Mouse (Mus musculus): ENCODE measurements around the gene Map3k1. TPM values are rescaled to one million over a fixed set of nuclear protein-coding genes. Genes with fewer than 3 reads are reported as not detected.

Gene Map3k1
- polyA plus RNA-seq, 1 experiment from 2014 or later: 13.5 TPM

- H3K9ac ChIP-seq (ENCODE audit: low read depth, low read length): no peak overlapping the region
These were observed 2.8 kb downstream of the Map3k1 start for GRCm38 (mm10) chr13:111805738-111806722.

GRCm38 (mm10) chr13:111804951-111805673, 3.7 kb downstream of the Map3k1 start:
- WGBS: 65% methylated on average over 10 of the region's 10 CpGs

More at GRCm38 (mm10) chr13:111805738-111806722, 2.8 kb downstream of the Map3k1 start:
- ATAC-seq: no peak
- WGBS: 53% methylated on average over 15 of the region's 15 CpGs
- Histone ChIP-seq H3K27me3 (replicated peaks; ENCODE audit: control insufficient read depth, insufficient read depth, low read length) (no peaks in the 10 kb centered on the region), H3K27ac (ENCODE audit: low read depth, low read length) (no peak overlapping the region), H3K4me2 (ENCODE audit: low read length) (peak overlapping the region; percentile 67), H3K36me3 (ENCODE audit: control insufficient read depth, insufficient read depth, low read length) (no peaks in the 10 kb centered on the region), H3K9me3 (ENCODE audit: control insufficient read depth, low read length) (no peaks in the 10 kb centered on the region), H3K4me3 (ENCODE audit: low read length) (peak overlapping the region; percentile 96), H3K4me1 (ENCODE audit: control insufficient read depth, insufficient read depth, low read depth, low read length) (peaks cover 38% of the 10 kb centered on the region)

GRCm38 (mm10) chr13:111804189-111804588, 4.6 kb downstream of the Map3k1 start:
- Histone ChIP-seq H3K9me3 (ENCODE audit: control insufficient read depth, low read length) (no peaks in the 10 kb centered on the region), H3K4me2 (ENCODE audit: low read length) (no peak overlapping the region), H3K4me3 (ENCODE audit: low read length) (no peak overlapping the region), H3K27me3 (replicated peaks; ENCODE audit: control insufficient read depth, insufficient read depth, low read length) (no peaks in the 10 kb centered on the region), H3K9ac (ENCODE audit: low read depth, low read length) (no peak overlapping the region), H3K36me3 (ENCODE audit: control insufficient read depth, insufficient read depth, low read length) (no peaks in the 10 kb centered on the region), H3K4me1 (ENCODE audit: control insufficient read depth, insufficient read depth, low read depth, low read length) (peaks cover 43% of the 10 kb centered on the region), H3K27ac (ENCODE audit: low read depth, low read length) (no peak overlapping the region)
- ATAC-seq: no peak
- WGBS: 75% methylated on average over 8 of the region's 8 CpGs

More at GRCm38 (mm10) chr13:111804951-111805673, 3.7 kb downstream of the Map3k1 start:
- H3K4me2 ChIP-seq (ENCODE audit: low read length): peak overlapping the region; percentile 46
- H3K4me3 ChIP-seq (ENCODE audit: low read length): no peak overlapping the region; the same call in 1 of the 2 replicates
- H3K36me3 ChIP-seq (ENCODE audit: control insufficient read depth, insufficient read depth, low read length): no peaks in the 10 kb centered on the region
- no peaks in the 10 kb centered on the region for H3K27me3 ChIP-seq (replicated peaks; ENCODE audit: control insufficient read depth, insufficient read depth, low read length)
- H3K9ac ChIP-seq (ENCODE audit: low read depth, low read length): no peak overlapping the region
- no peak for ATAC-seq
- H3K4me1 ChIP-seq (ENCODE audit: control insufficient read depth, insufficient read depth, low read depth, low read length): peaks cover 41% of the 10 kb centered on the region
- H3K27ac ChIP-seq (ENCODE audit: low read depth, low read length): no peak overlapping the region
- no peaks in the 10 kb centered on the region for H3K9me3 ChIP-seq (ENCODE audit: control insufficient read depth, low read length)

- Histone ChIP-seq H3K4me3 (ENCODE audit: low read length) (no peak overlapping the region), H3K9ac (ENCODE audit: low read depth, low read length) (no peak overlapping the region), H3K4me2 (ENCODE audit: low read length) (peak overlapping the region; percentile 27; the same call in 1 of the 2 replicates), H3K27ac (ENCODE audit: low read depth, low read length) (no peak overlapping the region), H3K9me3 (ENCODE audit: control insufficient read depth, low read length) (no peaks in the 10 kb centered on the region), H3K4me1 (ENCODE audit: control insufficient read depth, insufficient read depth, low read depth, low read length) (peaks cover 47% of the 10 kb centered on the region), H3K36me3 (ENCODE audit: control insufficient read depth, insufficient read depth, low read length) (no peaks in the 10 kb centered on the region), H3K27me3 (replicated peaks; ENCODE audit: control insufficient read depth, insufficient read depth, low read length) (no peaks in the 10 kb centered on the region)
- 78% methylated on average over 6 of the region's 6 CpGs for WGBS
- ATAC-seq: no peak
These were observed 5.3 kb downstream of the Map3k1 start for GRCm38 (mm10) chr13:111803506-111803905.

- H3K4me3 ChIP-seq (ENCODE audit: low read length): no peak overlapping the region
- WGBS: 90% methylated on average over 11 of the region's 11 CpGs
- no peak for ATAC-seq
- no peaks in the 10 kb centered on the region for H3K27me3 ChIP-seq (replicated peaks; ENCODE audit: control insufficient read depth, insufficient read depth, low read length)
- H3K27ac ChIP-seq (ENCODE audit: low read depth, low read length): no peak overlapping the region
- no peak overlapping the region for H3K9ac ChIP-seq (ENCODE audit: low read depth, low read length)
- H3K4me1 ChIP-seq (ENCODE audit: control insufficient read depth, insufficient read depth, low read depth, low read length): peaks cover 52% of the 10 kb centered on the region
- H3K9me3 ChIP-seq (ENCODE audit: control insufficient read depth, low read length): no peaks in the 10 kb centered on the region
- no peaks in the 10 kb centered on the region for H3K36me3 ChIP-seq (ENCODE audit: control insufficient read depth, insufficient read depth, low read length)
- H3K4me2 ChIP-seq (ENCODE audit: low read length): no peak overlapping the region
These were observed 5.9 kb downstream of the Map3k1 start for GRCm38 (mm10) chr13:111802900-111803299.

- Histone ChIP-seq H3K4me1 (ENCODE audit: control insufficient read depth, insufficient read depth, low read depth, low read length) (peaks cover 58% of the 10 kb centered on the region), H3K27ac (ENCODE audit: low read depth, low read length) (no peak overlapping the region), H3K4me2 (ENCODE audit: low read length) (no peak overlapping the region), H3K9ac (ENCODE audit: low read depth, low read length) (no peak overlapping the region), H3K9me3 (ENCODE audit: control insufficient read depth, low read length) (no peaks in the 10 kb centered on the region), H3K36me3 (ENCODE audit: control insufficient read depth, insufficient read depth, low read length) (no peaks in the 10 kb centered on the region), H3K27me3 (replicated peaks; ENCODE audit: control insufficient read depth, insufficient read depth, low read length) (no peaks in the 10 kb centered on the region), H3K4me3 (ENCODE audit: low read length) (no peak overlapping the region)
- WGBS: 77% methylated on average over 2 of the region's 2 CpGs
- ATAC-seq: no peak
These were observed 6.5 kb downstream of the Map3k1 start for GRCm38 (mm10) chr13:111802271-111802665.

- Histone ChIP-seq H3K27me3 (replicated peaks; ENCODE audit: control insufficient read depth, insufficient read depth, low read length) (no peaks in the 10 kb centered on the region), H3K4me3 (ENCODE audit: low read length) (no peak overlapping the region), H3K36me3 (ENCODE audit: control insufficient read depth, insufficient read depth, low read length) (no peaks in the 10 kb centered on the region), H3K27ac (ENCODE audit: low read depth, low read length) (no peak overlapping the region), H3K9ac (ENCODE audit: low read depth, low read length) (no peak overlapping the region), H3K9me3 (ENCODE audit: control insufficient read depth, low read length) (no peaks in the 10 kb centered on the region), H3K4me1 (ENCODE audit: control insufficient read depth, insufficient read depth, low read depth, low read length) (peaks cover 58% of the 10 kb centered on the region), H3K4me2 (ENCODE audit: low read length) (no peak overlapping the region)
- WGBS: 71% methylated on average over 10 of the region's 10 CpGs
- ATAC-seq: no peak
These were observed 7.0 kb downstream of the Map3k1 start for GRCm38 (mm10) chr13:111801662-111802270.

- Histone ChIP-seq H3K4me3 (ENCODE audit: low read length) (no peak overlapping the region), H3K9me3 (ENCODE audit: control insufficient read depth, low read length) (no peaks in the 10 kb centered on the region), H3K36me3 (ENCODE audit: control insufficient read depth, insufficient read depth, low read length) (no peaks in the 10 kb centered on the region), H3K9ac (ENCODE audit: low read depth, low read length) (no peak overlapping the region), H3K4me1 (ENCODE audit: control insufficient read depth, insufficient read depth, low read depth, low read length) (peaks cover 65% of the 10 kb centered on the region), H3K27me3 (replicated peaks; ENCODE audit: control insufficient read depth, insufficient read depth, low read length) (no peaks in the 10 kb centered on the region), H3K4me2 (ENCODE audit: low read length) (no peak overlapping the region), H3K27ac (ENCODE audit: low read depth, low read length) (no peak overlapping the region)
- ATAC-seq: no peak
- 47% methylated on average over 4 of the region's 4 CpGs for WGBS
These were observed 7.9 kb downstream of the Map3k1 start for GRCm38 (mm10) chr13:111800866-111801265.

Data from hindbrain, embryonic 16.5 days (tissue).